14 mouse cellular contexts compared by ENCODE assay signal in genomic region chr12:80307556-80307955, GRCm38 (mm10).
"Had no signal": no experiment of that assay in that cellular context is flagged by ENCODE, and none has a peak within 500 bp of the region (broad histone marks: within the 10 kb centered on the region; RNA-seq: fewer than 3 reads in every experiment).

No protein-coding gene starts in this region.

- H3K4me3 ChIP-seq: midbrain, embryonic 10.5 days; midbrain, embryonic 12.5 days; neural tube, embryonic 12.5 days; stomach, embryonic 15.5 days had no signal

- H3K9me3 ChIP-seq: midbrain, embryonic 10.5 days; midbrain, embryonic 12.5 days; neural tube, embryonic 12.5 days; stomach, embryonic 15.5 days had no signal

- H3K27me3 ChIP-seq: midbrain, embryonic 12.5 days; neural tube, embryonic 12.5 days; stomach, embryonic 15.5 days had no signal

- H3K4me1 ChIP-seq: midbrain, embryonic 12.5 days; neural tube, embryonic 12.5 days; stomach, embryonic 15.5 days had no signal

- H3K9ac ChIP-seq: lung, embryonic 14.5 days; midbrain, embryonic 12.5 days; neural tube, embryonic 12.5 days; stomach, embryonic 15.5 days had no signal

- DNase-seq: lung, adult 18-20 months; lung, embryonic 14.5 days; lung, postnatal 10 days; lung, postnatal 4 days; midbrain, embryonic 14.5 days; right cerebral cortex, postnatal 14 days; thymus, adult 2 months; thymus, postnatal 25 days; thymus, postnatal 4 days had no signal

- H3K36me3 ChIP-seq: midbrain, embryonic 10.5 days; midbrain, embryonic 12.5 days; neural tube, embryonic 12.5 days; stomach, embryonic 15.5 days had no signal

- H3K4me2 ChIP-seq: lung, embryonic 14.5 days; midbrain, embryonic 12.5 days; neural tube, embryonic 12.5 days; stomach, embryonic 15.5 days had no signal

- H3K27ac ChIP-seq: midbrain, embryonic 10.5 days; midbrain, embryonic 12.5 days; neural tube, embryonic 12.5 days; stomach, embryonic 15.5 days; stomach, postnatal 0 days had no signal
